Mouse (Mus musculus) kidney, adult 2 months (tissue): ENCODE data around the gene Tob1.

Experiments used
- CTCF ChIP-seq: fragments of 200-500 bp; conservative IDR thresholded peaks from 2 replicates; pipeline ENCODE4 v1.5.1; 2011; ENCODE audit warnings: low read depth, mild to moderate bottlenecking, control low read depth, low read length, moderate library complexity, mixed read lengths; ENCODE audit not compliant: insufficient read depth, insufficient read length
- POLR2A ChIP-seq: fragments of 200-500 bp; IDR thresholded peaks from one replicate; pipeline ENCODE4 v1.6.1; 2011; ENCODE audit warnings: low read depth, low read length, control low read depth

- TF ChIP-seq POLR2A (no peak), CTCF (no peak)
Observed at GRCm38 (mm10) chr11:94168238-94168637, 43.0 kb upstream of the Tob1 start.
